Mouse (Mus musculus): ENCODE results near the gene Xpnpep2. TPM values are rescaled to one million over a fixed set of nuclear protein-coding genes. Genes with fewer than 3 reads are reported as not detected.

Gene Xpnpep2
- polyA plus RNA-seq, 1 experiment from 2014 or later: 0.74 TPM

GRCm38 (mm10) chrX:48096580-48096979, 11.9 kb upstream of the Xpnpep2 start:
- Histone ChIP-seq H3K27me3 (ENCODE audit: poor library complexity, severe bottlenecking) (no peaks in the 10 kb centered on the region; the same call in 1 of the 2 replicates), H3K4me3 (no peak overlapping the region)
- no peak for DNase-seq (ENCODE audit: extremely low spot score, low spot score)

GRCm38 (mm10) chrX:48098470-48099129, 9.9 kb upstream of the Xpnpep2 start:
- no peak for DNase-seq (ENCODE audit: extremely low spot score, low spot score)
- Histone ChIP-seq H3K27me3 (ENCODE audit: poor library complexity, severe bottlenecking) (no peaks in the 10 kb centered on the region; the same call in 1 of the 2 replicates), H3K4me3 (no peak overlapping the region), H3K27ac (no peak overlapping the region), H3K4me1 (no peaks in the 10 kb centered on the region), H3K9me3 (no peaks in the 10 kb centered on the region), H3K36me3 (replicated peaks) (no peaks in the 10 kb centered on the region)
- 84% methylated on average over 9 of the region's 9 CpGs for WGBS

More at GRCm38 (mm10) chrX:48096580-48096979, 11.9 kb upstream of the Xpnpep2 start:
- WGBS: 88% methylated on average over 8 of the region's 8 CpGs
- H3K4me1 ChIP-seq: no peaks in the 10 kb centered on the region
- no peak overlapping the region for H3K27ac ChIP-seq
- H3K9me3 ChIP-seq: no peaks in the 10 kb centered on the region
- H3K36me3 ChIP-seq (replicated peaks): no peaks in the 10 kb centered on the region

GRCm38 (mm10) chrX:48099871-48100270, 8.7 kb upstream of the Xpnpep2 start:
- H3K4me1 ChIP-seq: no peaks in the 10 kb centered on the region
- 26% methylated on average over 1 of the region's 1 CpGs for WGBS
- DNase-seq (ENCODE audit: extremely low spot score, low spot score): no peak

GRCm38 (mm10) chrX:48103256-48103655, 5.3 kb upstream of the Xpnpep2 start:
- no peak overlapping the region for H3K4me3 ChIP-seq
- 0 out of 2 replicates have a peak, but pooled peaks cover 2% of the 10 kb centered on the region for H3K4me1 ChIP-seq
- no peak for DNase-seq (ENCODE audit: extremely low spot score, low spot score)
- H3K27me3 ChIP-seq (ENCODE audit: poor library complexity, severe bottlenecking): no peaks in the 10 kb centered on the region; the same call in 1 of the 2 replicates
- WGBS: 84% methylated on average over 3 of the region's 3 CpGs
- H3K36me3 ChIP-seq (replicated peaks): no peaks in the 10 kb centered on the region
- no peaks in the 10 kb centered on the region for H3K9me3 ChIP-seq
- no peak overlapping the region for H3K27ac ChIP-seq

More at GRCm38 (mm10) chrX:48099871-48100270, 8.7 kb upstream of the Xpnpep2 start:
- no peak overlapping the region for H3K4me3 ChIP-seq
- no peak overlapping the region for H3K27ac ChIP-seq
- no peaks in the 10 kb centered on the region; the same call in 1 of the 2 replicates for H3K27me3 ChIP-seq (ENCODE audit: poor library complexity, severe bottlenecking)
- H3K36me3 ChIP-seq (replicated peaks): no peaks in the 10 kb centered on the region
- no peaks in the 10 kb centered on the region for H3K9me3 ChIP-seq

- H3K9me3 ChIP-seq: no peaks in the 10 kb centered on the region
- 0 out of 2 replicates have a peak, but pooled peaks cover 5% of the 10 kb centered on the region for H3K4me1 ChIP-seq
- H3K4me3 ChIP-seq: no peak overlapping the region
- H3K36me3 ChIP-seq (replicated peaks): no peaks in the 10 kb centered on the region
- no peak for DNase-seq (ENCODE audit: extremely low spot score, low spot score)
- 86% methylated on average over 7 of the region's 7 CpGs for WGBS
- no peak overlapping the region for H3K27ac ChIP-seq
- peaks cover 4% of the 10 kb centered on the region; the same call in 1 of the 2 replicates for H3K27me3 ChIP-seq (ENCODE audit: poor library complexity, severe bottlenecking)
Measured at GRCm38 (mm10) chrX:48104736-48105441, 3.6 kb upstream of the Xpnpep2 start.

- H3K36me3 ChIP-seq (replicated peaks): no peaks in the 10 kb centered on the region
- 0 out of 2 replicates have a peak, but pooled peaks cover 5% of the 10 kb centered on the region for H3K4me1 ChIP-seq
- no peaks in the 10 kb centered on the region for H3K9me3 ChIP-seq
- H3K27me3 ChIP-seq (ENCODE audit: poor library complexity, severe bottlenecking): peaks cover 4% of the 10 kb centered on the region; the same call in 1 of the 2 replicates
- no peak overlapping the region for H3K4me3 ChIP-seq
- no peak for DNase-seq (ENCODE audit: extremely low spot score, low spot score)
- no peak overlapping the region for H3K27ac ChIP-seq
- WGBS: 96% methylated on average over 3 of the region's 3 CpGs
Measured at GRCm38 (mm10) chrX:48106226-48106625, 2.3 kb upstream of the Xpnpep2 start.

- H3K36me3 ChIP-seq (replicated peaks): no peaks in the 10 kb centered on the region
- 0 out of 2 replicates have a peak, but pooled peaks cover 5% of the 10 kb centered on the region for H3K4me1 ChIP-seq
- H3K9me3 ChIP-seq: no peaks in the 10 kb centered on the region
- 89% methylated on average over 3 of the region's 3 CpGs for whole genome bisulfite sequencing
- H3K4me3 ChIP-seq: no peak overlapping the region
- no peak for DNase-seq (ENCODE audit: extremely low spot score, low spot score)
- no peak overlapping the region for H3K27ac ChIP-seq
- peaks cover 4% of the 10 kb centered on the region; the same call in 1 of the 2 replicates for H3K27me3 ChIP-seq (ENCODE audit: poor library complexity, severe bottlenecking)
Measured at GRCm38 (mm10) chrX:48109316-48109655, 761 bp downstream of the Xpnpep2 start.

- Histone ChIP-seq H3K4me3 (no peak overlapping the region), H3K4me1 (peaks cover 2% of the 10 kb centered on the region; the same call in 1 of the 2 replicates), H3K9me3 (no peaks in the 10 kb centered on the region), H3K36me3 (replicated peaks) (no peaks in the 10 kb centered on the region), H3K27ac (no peak overlapping the region), H3K27me3 (ENCODE audit: poor library complexity, severe bottlenecking) (no peaks in the 10 kb centered on the region; the same call in 1 of the 2 replicates)
- DNase-seq (ENCODE audit: extremely low spot score, low spot score): no peak
Measured at GRCm38 (mm10) chrX:48119294-48119693, 10.8 kb downstream of the Xpnpep2 start.

GRCm38 (mm10) chrX:48124132-48125071, 15.9 kb downstream of the Xpnpep2 start:
- peak; percentile 45 for DNase-seq (ENCODE audit: extremely low spot score, low spot score)
- H3K9me3 ChIP-seq: no peaks in the 10 kb centered on the region
- 0 out of 2 replicates have a peak, but pooled peaks cover 6% of the 10 kb centered on the region for H3K27me3 ChIP-seq (ENCODE audit: poor library complexity, severe bottlenecking)
- H3K4me1 ChIP-seq: peaks cover 21% of the 10 kb centered on the region
- 30% methylated on average over 17 of the region's 17 CpGs for WGBS
- H3K4me3 ChIP-seq: peak overlapping the region; percentile 10; the same call in 1 of the 2 replicates
- no peak overlapping the region for H3K27ac ChIP-seq
- no peaks in the 10 kb centered on the region for H3K36me3 ChIP-seq (replicated peaks)

- DNase-seq (ENCODE audit: extremely low spot score, low spot score): no peak
- Histone ChIP-seq H3K36me3 (replicated peaks) (no peaks in the 10 kb centered on the region), H3K4me3 (no peak overlapping the region), H3K4me1 (peaks cover 21% of the 10 kb centered on the region), H3K9me3 (no peaks in the 10 kb centered on the region), H3K27ac (no peak overlapping the region), H3K27me3 (ENCODE audit: poor library complexity, severe bottlenecking) (0 out of 2 replicates have a peak, but pooled peaks cover 6% of the 10 kb centered on the region)
- 61% methylated on average over 6 of the region's 6 CpGs for WGBS
Measured at GRCm38 (mm10) chrX:48126903-48127476, 18.5 kb downstream of the Xpnpep2 start.

GRCm38 (mm10) chrX:48127502-48128218, 19.1 kb downstream of the Xpnpep2 start:
- 0 out of 2 replicates have a peak, but pooled peaks cover 6% of the 10 kb centered on the region for H3K27me3 ChIP-seq (ENCODE audit: poor library complexity, severe bottlenecking)
- H3K27ac ChIP-seq: no peak overlapping the region
- 88% methylated on average over 6 of the region's 6 CpGs for WGBS
- no peak for DNase-seq (ENCODE audit: extremely low spot score, low spot score)
- H3K4me1 ChIP-seq: peaks cover 21% of the 10 kb centered on the region
- no peak overlapping the region for H3K4me3 ChIP-seq
- H3K9me3 ChIP-seq: no peaks in the 10 kb centered on the region
- H3K36me3 ChIP-seq (replicated peaks): no peaks in the 10 kb centered on the region

Data from forebrain, embryonic 10.5 days (tissue).